Mouse (Mus musculus) brain, embryonic 14.5 days (tissue): ENCODE results near the gene Pou3f1.

Source experiments
- CTCF ChIP-seq: fragments of 200-500 bp; IDR thresholded peaks from 2 replicates; pipeline ENCODE4 v1.5.1; 2012; ENCODE audit warnings: inconsistent platforms, mild to moderate bottlenecking, moderate library complexity, borderline replicate concordance; ENCODE audit not compliant: insufficient read depth, insufficient read length; ENCODE audit errors: extremely low read depth
- POLR2A ChIP-seq: fragments of 200-500 bp; IDR thresholded peaks from 2 replicates; pipeline ENCODE4 v1.6.1; 2012; ENCODE audit warnings: mild to moderate bottlenecking, inconsistent platforms, borderline replicate concordance; ENCODE audit not compliant: poor library complexity, insufficient read depth, insufficient read length, severe bottlenecking; ENCODE audit errors: extremely low read depth

DNA sequence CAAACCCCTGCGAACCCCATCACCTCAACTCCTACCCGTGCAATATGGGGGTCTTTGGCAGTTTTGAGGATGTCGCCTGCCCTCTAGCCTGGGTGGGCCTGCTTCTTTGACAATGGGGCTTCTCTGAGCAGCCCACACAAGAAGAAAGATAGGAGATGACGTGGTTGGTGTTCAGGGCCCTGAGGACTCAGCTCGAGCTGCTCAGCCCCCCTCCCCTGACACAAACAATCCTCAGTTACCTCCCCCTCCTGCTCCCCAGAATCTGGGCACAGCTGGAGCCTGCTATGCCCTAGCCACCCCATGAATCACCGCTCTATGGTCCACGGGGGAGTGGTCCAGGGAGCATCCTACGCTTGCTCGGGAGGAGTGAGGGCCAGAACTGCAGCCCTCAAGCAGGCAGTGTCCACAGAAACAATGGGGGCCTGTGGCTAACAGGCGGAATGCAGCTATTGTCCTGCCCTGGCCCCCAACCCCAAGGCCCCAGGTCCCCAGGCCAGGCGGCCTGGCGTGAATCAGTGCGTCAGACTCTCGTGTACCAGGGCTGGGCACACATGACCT lies 10.9 kb downstream of the Pou3f1 start:
- TF ChIP-seq CTCF (no peak), POLR2A (no peak)
